In the genomic region with DNA sequence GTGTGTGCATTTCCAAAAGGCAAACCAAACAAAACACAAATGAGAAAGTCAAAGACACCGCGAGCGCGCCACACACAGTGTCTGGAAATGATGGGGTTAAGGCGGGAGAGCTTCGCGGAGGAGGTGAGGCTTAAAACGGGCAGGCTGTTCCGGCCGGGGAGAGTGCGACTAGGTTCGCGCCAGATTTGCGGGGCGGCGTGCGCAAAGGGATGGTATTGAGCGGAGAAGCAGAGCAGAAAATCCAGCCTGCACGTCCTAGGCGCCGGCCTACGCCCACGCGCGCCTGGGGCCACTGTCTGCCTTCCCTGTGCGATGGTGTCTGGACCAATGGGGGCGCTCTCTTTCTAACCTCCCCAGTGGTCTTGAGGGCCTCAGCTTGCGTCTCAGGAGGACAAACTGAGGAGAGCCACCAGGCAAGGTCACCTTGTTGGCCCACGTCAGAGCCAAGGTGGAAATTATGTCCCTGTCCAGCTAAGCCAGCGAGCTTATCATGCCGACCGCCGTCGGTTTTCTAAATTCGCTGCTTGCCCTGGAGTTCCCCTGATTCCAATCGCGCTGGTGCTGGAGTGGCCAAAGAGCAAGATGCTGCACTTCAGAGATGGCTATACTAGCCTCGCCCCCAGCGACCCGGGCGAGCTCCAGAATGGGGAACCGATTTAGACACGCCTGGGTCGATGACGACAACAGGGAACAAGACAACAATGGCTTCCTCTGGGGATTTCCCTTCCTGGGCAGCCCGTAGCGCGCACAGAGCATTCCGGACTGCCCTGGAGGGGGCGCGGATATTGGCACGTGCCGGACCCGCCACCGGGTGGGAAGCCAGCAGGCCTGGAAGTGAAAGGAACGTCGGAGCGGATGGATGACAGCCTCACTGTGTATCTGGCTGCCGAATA, we compare ENCODE assay signal across 8 mouse cellular contexts. TPM values are rescaled to one million over a fixed set of nuclear protein-coding genes. Genes with fewer than 3 reads are reported as not detected.
DNase-seq lines count a peak whose midpoint lies in the region; ATAC-seq and TF ChIP-seq lines count a peak whose summit lies in the region.

No protein-coding gene starts in this region.

- H3K79me2 ChIP-seq in heart, adult 2 months (replicated peaks; ENCODE audit: control insufficient read depth, insufficient read depth, low read length): no peaks in the 10 kb centered on the region

- TF ChIP-seq CTCF in heart, adult 2 months (IDR thresholded peaks at IDR 0.05): peak; percentile 42
- peak; percentile 29; the same call in 1 of the 2 replicates for TF ChIP-seq CTCF in intestine, postnatal 0 days (IDR thresholded peaks at IDR 0.05; ENCODE audit: low read depth)
- peak; percentile 9; the same call in 1 of the 2 replicates for TF ChIP-seq CTCF in liver, embryonic 14.5 days (IDR thresholded peaks at IDR 0.05; ENCODE audit: low read depth)

- peak overlapping the region; percentile 47 for H3K4me3 ChIP-seq in heart, adult 2 months
- H3K4me3 ChIP-seq in intestine, postnatal 0 days (ENCODE audit: low read depth, low read length): peak overlapping the region; percentile 47
- H3K4me3 ChIP-seq in liver, embryonic 14.5 days (ENCODE audit: insufficient read depth in 1 of 2, low read depth in 2 of 2, low read length in 2 of 2): peak overlapping the region; percentile 0 to 21; a peak in 2 of 4 replicates

- TF ChIP-seq EP300 in heart, adult 2 months (IDR thresholded peaks at IDR 0.05; ENCODE audit: insufficient read depth, low read depth, low read length): no peak
- TF ChIP-seq EP300 in liver, embryonic 14.5 days (IDR thresholded peaks at IDR 0.05; ENCODE audit: low read depth): no peak

- H3K9me3 ChIP-seq in intestine, postnatal 0 days (ENCODE audit: control insufficient read depth): no peaks in the 10 kb centered on the region
- H3K9me3 ChIP-seq in liver, embryonic 14.5 days (ENCODE audit: control insufficient read depth, low read length): no peaks in the 10 kb centered on the region

- H3K27ac ChIP-seq in heart, adult 2 months: no peak overlapping the region; the same call in 1 of the 2 replicates
- H3K27ac ChIP-seq in intestine, postnatal 0 days (ENCODE audit: low read depth, low read length): no peak overlapping the region
- no peak overlapping the region for H3K27ac ChIP-seq in liver, embryonic 14.5 days

- peak overlapping the region; percentile 7 for H3K9ac ChIP-seq in heart, adult 2 months (ENCODE audit: low read depth, low read length)
- no peak overlapping the region for H3K9ac ChIP-seq in intestine, postnatal 0 days (ENCODE audit: low read depth, low read length)
- no peak overlapping the region for H3K9ac ChIP-seq in liver, embryonic 14.5 days (replicated peaks)

- no peaks in the 10 kb centered on the region for H3K36me3 ChIP-seq in heart, adult 2 months (ENCODE audit: control insufficient read depth, insufficient read depth, low read length)
- H3K36me3 ChIP-seq in intestine, postnatal 0 days (ENCODE audit: control insufficient read depth, insufficient read depth): no peaks in the 10 kb centered on the region
- H3K36me3 ChIP-seq in liver, embryonic 14.5 days (replicated peaks; ENCODE audit: control insufficient read depth, insufficient read depth, low read depth): no peaks in the 10 kb centered on the region

- ATAC-seq in intestine, postnatal 0 days: no peak; the same call in 1 of the 2 replicates
- 0 out of 2 replicates have a peak, but pooled peaks have one; percentile 35 for ATAC-seq in liver, embryonic 14.5 days (ENCODE audit: insufficient read depth)
- ATAC-seq in monocyte, adult 5-6 weeks (replicated peaks; ENCODE audit: insufficient number of reproducible peaks, low FRiP score, low TSS enrichment, poor library complexity, severe bottlenecking): peak; percentile 95

- under 1% methylated on average over 59 of the region's 59 CpGs for WGBS in heart, adult 2 months
- WGBS in intestine, postnatal 0 days: under 1% methylated on average over 59 of the region's 59 CpGs
- WGBS in liver, embryonic 14.5 days (ENCODE audit: insufficient replicate concordance): under 1% methylated on average over 59 of the region's 59 CpGs

- no peak for TF ChIP-seq POLR2A in heart, adult 2 months (IDR thresholded peaks at IDR 0.05; ENCODE audit: insufficient read depth, low read depth, low read length)

- intact Hi-C loops in heart, adult 2 months (cut with DNase I): no loop called here

- DNase-seq in adrenal gland, adult 18-20 months (ENCODE audit: low spot score in 2 of 2): peak; percentile 42 to 47
- DNase-seq in adrenal gland, postnatal 4 days (ENCODE audit: low spot score in 2 of 2): no peak
- DNase-seq in c-Kit-positive CD71-negative TER-119-negative erythroid progenitor cells, embryonic 14.5 days (ENCODE audit: low read depth): peak; percentile 68
- DNase-seq in heart, adult 2 months: peak; percentile 65 to 79
- peak in 1 of 3 experiments; percentile 37 for DNase-seq in liver, embryonic 14.5 days (ENCODE audit: low read depth in 3 of 3, low spot score in 3 of 3)
- peak; percentile 64 for DNase-seq in testis, postnatal 10 days (ENCODE audit: low spot score)

- H3K27me3 ChIP-seq in heart, adult 2 months (ENCODE audit: control insufficient read depth, insufficient read depth, low read length): peaks cover 22% of the 10 kb centered on the region
- H3K27me3 ChIP-seq in intestine, postnatal 0 days (replicated peaks; ENCODE audit: control insufficient read depth, insufficient read depth, low read length): peaks cover 68% of the 10 kb centered on the region
- peaks cover 67% of the 10 kb centered on the region for H3K27me3 ChIP-seq in liver, embryonic 14.5 days (ENCODE audit: control insufficient read depth, insufficient read depth, low read length)

- peaks cover 4% of the 10 kb centered on the region for H3K4me1 ChIP-seq in heart, adult 2 months (ENCODE audit: control insufficient read depth, insufficient read depth, low read length)
- H3K4me1 ChIP-seq in intestine, postnatal 0 days (replicated peaks; ENCODE audit: control insufficient read depth, insufficient read depth, low read length): peaks cover 3% of the 10 kb centered on the region; the same call in 1 of the 2 replicates
- no peaks in the 10 kb centered on the region for H3K4me1 ChIP-seq in liver, embryonic 14.5 days (replicated peaks; ENCODE audit: control insufficient read depth in 2 of 2, insufficient read depth in 2 of 2, low read length in 1 of 2)

- H3K4me2 ChIP-seq in intestine, postnatal 0 days (replicated peaks; ENCODE audit: low read depth): peak overlapping the region; percentile 79
- H3K4me2 ChIP-seq in liver, embryonic 14.5 days (ENCODE audit: low read depth): peak overlapping the region; percentile 47

RNA-seq across cellular contexts. Expression of a gene that starts 11.0 kb away (rescaled TPM):
- not detected for total RNA-seq in adrenal gland, adult 18-20 months (2021)
- not detected for total RNA-seq in adrenal gland, postnatal 4 days (2021)
- not detected for total RNA-seq in heart, adult 2 months (2021)
- not detected in 2 replicates for polyA plus RNA-seq in heart, adult 2 months (2012; rRNA removed)
- polyA plus RNA-seq in intestine, postnatal 0 days (2015; fragmentation: Nextera tagmentation; extraction: Ambion mirVana): not detected in 2 replicates
- not detected in 2 replicates for polyA plus RNA-seq in liver, embryonic 14.5 days (2012; rRNA removed)
- polyA plus RNA-seq in liver, embryonic 14.5 days (2014; fragmentation: Nextera tagmentation; extraction: Ambion mirVana): not detected in 2 replicates
- not detected in 3 replicates for total RNA-seq in monocyte, adult 5-6 weeks (2017)

RNA-seq across cellular contexts. Expression of a gene that starts 13.0 kb away (rescaled TPM):
- not detected for total RNA-seq in adrenal gland, adult 18-20 months (2021)
- under 1 TPM; 0.34 to 0.50 TPM for total RNA-seq in adrenal gland, postnatal 4 days (2021)
- total RNA-seq in heart, adult 2 months (2021): under 1 TPM in 1 of 2 experiments, not detected in 1; 0.29 TPM
- polyA plus RNA-seq in heart, adult 2 months (2012; rRNA removed): 0.26 and 0.47 TPM in 2 replicates
- polyA plus RNA-seq in intestine, postnatal 0 days (2015; fragmentation: Nextera tagmentation; extraction: Ambion mirVana): 0.10 TPM in 1 of 2 replicates, not detected in the other
- polyA plus RNA-seq in liver, embryonic 14.5 days (2012; rRNA removed): 0.26 and 0.40 TPM in 2 replicates
- polyA plus RNA-seq in liver, embryonic 14.5 days (2014; fragmentation: Nextera tagmentation; extraction: Ambion mirVana): 0.14 and 0.41 TPM in 2 replicates
- total RNA-seq in monocyte, adult 5-6 weeks (2017): not detected in 3 replicates

RNA-seq across cellular contexts. Expression of a gene that starts 21.5 kb away (rescaled TPM):
- total RNA-seq in adrenal gland, adult 18-20 months (2021): under 1 TPM in 1 of 2 experiments, not detected in 1; 0.35 TPM
- 1 to 10 TPM; 1.8 to 4.2 TPM for total RNA-seq in adrenal gland, postnatal 4 days (2021)
- 100 to 1,000 TPM; 250 to 368 TPM for total RNA-seq in heart, adult 2 months (2021)
- polyA plus RNA-seq in heart, adult 2 months (2012; rRNA removed): 186 and 219 TPM in 2 replicates
- polyA plus RNA-seq in intestine, postnatal 0 days (2015; fragmentation: Nextera tagmentation; extraction: Ambion mirVana): not detected in 2 replicates
- not detected in 2 replicates for polyA plus RNA-seq in liver, embryonic 14.5 days (2012; rRNA removed)
- not detected in 2 replicates for polyA plus RNA-seq in liver, embryonic 14.5 days (2014; fragmentation: Nextera tagmentation; extraction: Ambion mirVana)
- total RNA-seq in monocyte, adult 5-6 weeks (2017): not detected in 3 replicates

RNA-seq across cellular contexts. Expression of a gene that starts 40.5 kb away (rescaled TPM):
- total RNA-seq in adrenal gland, adult 18-20 months (2021): 10 to 100 TPM; 17.5 to 25.4 TPM
- total RNA-seq in adrenal gland, postnatal 4 days (2021): 10 to 100 TPM; 33.0 to 40.2 TPM
- total RNA-seq in heart, adult 2 months (2021): 10 to 100 TPM; 11.0 to 14.0 TPM
- 18.5 TPM in 2 replicates for polyA plus RNA-seq in heart, adult 2 months (2012; rRNA removed)
- 3.2 and 3.7 TPM in 2 replicates for polyA plus RNA-seq in intestine, postnatal 0 days (2015; fragmentation: Nextera tagmentation; extraction: Ambion mirVana)
- polyA plus RNA-seq in liver, embryonic 14.5 days (2012; rRNA removed): 18.2 and 20.4 TPM in 2 replicates
- polyA plus RNA-seq in liver, embryonic 14.5 days (2014; fragmentation: Nextera tagmentation; extraction: Ambion mirVana): 14.0 and 15.8 TPM in 2 replicates
- total RNA-seq in monocyte, adult 5-6 weeks (2017): 4.8 to 18.4 TPM (median 9.6 TPM) in 3 replicates

RNA-seq across cellular contexts. Expression of a gene that starts 43.6 kb away (rescaled TPM):
- total RNA-seq in adrenal gland, adult 18-20 months (2021): not detected
- not detected for total RNA-seq in adrenal gland, postnatal 4 days (2021)
- not detected for total RNA-seq in heart, adult 2 months (2021)
- polyA plus RNA-seq in heart, adult 2 months (2012; rRNA removed): not detected in 2 replicates
- not detected in 2 replicates for polyA plus RNA-seq in intestine, postnatal 0 days (2015; fragmentation: Nextera tagmentation; extraction: Ambion mirVana)
- polyA plus RNA-seq in liver, embryonic 14.5 days (2012; rRNA removed): not detected in 2 replicates
- polyA plus RNA-seq in liver, embryonic 14.5 days (2014; fragmentation: Nextera tagmentation; extraction: Ambion mirVana): not detected in 2 replicates
- total RNA-seq in monocyte, adult 5-6 weeks (2017): not detected in 3 replicates

Comparison
In these comparisons a context has a peak if more than half of its experiments do, and no peak if none do; other contexts are left out.
1. DNase-seq: peak in adrenal gland, adult 18-20 months (2 of 2), c-Kit-positive CD71-negative TER-119-negative erythroid progenitor cells, embryonic 14.5 days (single experiment), heart, adult 2 months (2 of 2) and testis, postnatal 10 days (single experiment); none in adrenal gland, postnatal 4 days (0 of 2).
2. RNA of a gene that starts 21.5 kb away (total RNA-seq): 250 to 368 TPM in heart, adult 2 months; 1.8 to 4.2 TPM in adrenal gland, postnatal 4 days, 0.35 TPM in adrenal gland, adult 18-20 months and not detected in monocyte, adult 5-6 weeks; every median in the first group is over 10 times any median in the second.
3. Peak in every context shown above with its lines, with median percentiles within 50 percentile points of each other: H3K4me3 ChIP-seq and CTCF ChIP-seq.